Mouse (Mus musculus) myocyte (in vitro differentiated cells): ENCODE results near the gene Pwwp2b.

Experiments
- MYOG ChIP-seq, 3 experiments: IDR thresholded peaks; one replicate each; pipeline ENCODE4 v1.6.1; 2011; ENCODE audit warnings: control low read depth in 2 of 3, low read depth in 2 of 3, mild to moderate bottlenecking in 2 of 3; ENCODE audit not compliant: insufficient read length in 2 of 3, control insufficient read depth in 1 of 3, insufficient read depth in 1 of 3
- POLR2A ChIP-seq: IDR thresholded peaks from one replicate; pipeline ENCODE4 v1.6.1; 2011; ENCODE audit warnings: low read depth, mild to moderate bottlenecking, control low read depth, moderate library complexity; ENCODE audit not compliant: insufficient read length
- TCF12 ChIP-seq: IDR thresholded peaks from one replicate; pipeline ENCODE4 v1.6.1; 2011; ENCODE audit warnings: mild to moderate bottlenecking, control low read depth; ENCODE audit not compliant: poor library complexity, insufficient read depth, severe bottlenecking

GRCm38 (mm10) chr7:139211761-139212160 is 36.5 kb upstream of the Pwwp2b start:
- TF ChIP-seq POLR2A: no peak
- TF ChIP-seq TCF12: no peak
- TF ChIP-seq MYOG (IDR thresholded peaks at IDR 0.05; ENCODE audit: control insufficient read depth in 1 of 3, insufficient read depth in 1 of 3, insufficient read length in 2 of 3, low read depth in 2 of 3): no peak
